Mouse (Mus musculus) midbrain, embryonic 10.5 days (tissue): ENCODE measurements around the gene Igflr1. TPM values are rescaled to one million over a fixed set of nuclear protein-coding genes. Genes with fewer than 3 reads are reported as not detected.

Source experiments
- DNase-seq: peaks from one replicate; pipeline ENCODE4 v3.0.0-alpha.2; 2017; ENCODE audit warnings: low spot score
- H3K27ac ChIP-seq: fragments of 300-500 bp; sonication (generic); replicated peaks from 2 replicates; pipeline ENCODE4 v1.5.1; 2016; ENCODE audit warnings: mild to moderate bottlenecking
- H3K27me3 ChIP-seq: fragments of 300-500 bp; sonication (generic); 2 replicates; pipeline ENCODE4 v1.6.1; 2016; ENCODE audit warnings: low read depth, mild to moderate bottlenecking; ENCODE audit not compliant: poor library complexity, severe bottlenecking
- H3K36me3 ChIP-seq: fragments of 300-500 bp; sonication (generic); 2 replicates; pipeline ENCODE4 v1.6.1; 2016; ENCODE audit warnings: mild to moderate bottlenecking, moderate library complexity
- H3K4me1 ChIP-seq: fragments of 300-500 bp; sonication (generic); 2 replicates; pipeline ENCODE4 v1.6.1; 2016
- H3K4me3 ChIP-seq: fragments of 300-500 bp; sonication (generic); 2 replicates; pipeline ENCODE4 v1.5.1; 2016; ENCODE audit warnings: mild to moderate bottlenecking, moderate library complexity
- H3K9me3 ChIP-seq: fragments of 300-500 bp; sonication (generic); replicated peaks from 2 replicates; pipeline ENCODE4 v1.6.1; 2016; ENCODE audit warnings: mild to moderate bottlenecking
- WGBS: fragments of 180-500 bp; shearing (Covaris S2); methylation state at CpG from one replicate; pipeline ENCODE4 v1.1.7; 2016; 5-methylcytosine and 5-hydroxymethylcytosine counted together
- polyA plus RNA-seq: library from polyadenylated mRNA; unstranded; fragments of >200 nt; fragmentation: Nextera tagmentation; extraction: Ambion mirVana; gene quantifications from 2 replicates; pipeline ENCODE4 v1.2.1, GENCODE M21; 2016

Igflr1 gene
- polyA plus RNA-seq, 1 experiment from 2014 or later: 4.4 TPM

GRCm38 (mm10) chr7:30534633-30535577 lies 30.3 kb upstream of the Igflr1 start, which contains the start of gene Arhgap33:
Gene Arhgap33 (minus strand): TSS chr7:30535060.
- WGBS: under 1% methylated on average over 78 of the region's 84 CpGs
- Histone ChIP-seq H3K27ac (peak within 1 kb of the TSS; percentile 97), H3K36me3 (peaks cover 50% of the 10 kb centered on the region)

GRCm38 (mm10) chr7:30540572-30540971 lies 24.7 kb upstream of the Igflr1 start:
- peaks cover 7% of the 10 kb centered on the region for H3K4me1 ChIP-seq
- 88% methylated on average over 7 of the region's 7 CpGs for WGBS
- H3K36me3 ChIP-seq: peaks cover 57% of the 10 kb centered on the region
- no peak overlapping the region for H3K4me3 ChIP-seq
- no peak for DNase-seq
- H3K9me3 ChIP-seq: no peaks in the 10 kb centered on the region
- H3K27ac ChIP-seq: no peak overlapping the region
- no peaks in the 10 kb centered on the region for H3K27me3 ChIP-seq

More at GRCm38 (mm10) chr7:30534633-30535577, 30.3 kb upstream of the Igflr1 start, which contains the start of gene Arhgap33:
- Histone ChIP-seq H3K9me3 (no peaks in the 10 kb centered on the region), H3K4me3 (peak within 1 kb of the TSS; percentile 67), H3K27me3 (peaks cover 23% of the 10 kb centered on the region), H3K4me1 (peaks cover 39% of the 10 kb centered on the region)
- DNase-seq: peak; percentile 98

GRCm38 (mm10) chr7:30544327-30544726 lies 20.9 kb upstream of the Igflr1 start:
- no peaks in the 10 kb centered on the region for H3K9me3 ChIP-seq
- WGBS: 97% methylated on average over 2 of the region's 2 CpGs
- H3K36me3 ChIP-seq: peaks cover 78% of the 10 kb centered on the region
- no peaks in the 10 kb centered on the region for H3K4me1 ChIP-seq
- no peak for DNase-seq
- H3K27me3 ChIP-seq: no peaks in the 10 kb centered on the region
- no peak overlapping the region for H3K27ac ChIP-seq
- H3K4me3 ChIP-seq: no peak overlapping the region

- no peak overlapping the region for H3K4me3 ChIP-seq
- no peak overlapping the region for H3K27ac ChIP-seq
- H3K27me3 ChIP-seq: 0 out of 2 replicates have a peak, but pooled peaks cover 4% of the 10 kb centered on the region
- H3K36me3 ChIP-seq: peaks cover 49% of the 10 kb centered on the region
- DNase-seq: no peak
- 83% methylated on average over 2 of the region's 2 CpGs for WGBS
- H3K9me3 ChIP-seq: no peaks in the 10 kb centered on the region
- H3K4me1 ChIP-seq: peaks cover 21% of the 10 kb centered on the region
Observed at GRCm38 (mm10) chr7:30549880-30550279, 15.3 kb upstream of the Igflr1 start.

GRCm38 (mm10) chr7:30550603-30551002 lies 14.6 kb upstream of the Igflr1 start:
- Histone ChIP-seq H3K4me1 (peaks cover 21% of the 10 kb centered on the region), H3K9me3 (no peaks in the 10 kb centered on the region), H3K4me3 (0 out of 2 replicates have a peak overlapping the region, but pooled peaks have one; percentile 4), H3K27ac (no peak overlapping the region), H3K27me3 (0 out of 2 replicates have a peak, but pooled peaks cover 4% of the 10 kb centered on the region), H3K36me3 (peaks cover 51% of the 10 kb centered on the region)
- no peak for DNase-seq
- 100% methylated on average over 1 of the region's 1 CpGs for WGBS

- 0 out of 2 replicates have a peak, but pooled peaks cover 4% of the 10 kb centered on the region for H3K27me3 ChIP-seq
- no peak for DNase-seq
- peak overlapping the region; percentile 97 for H3K27ac ChIP-seq
- 3% methylated on average over 10 of the region's 10 CpGs for WGBS
- peak overlapping the region; percentile 76 for H3K4me3 ChIP-seq
- H3K36me3 ChIP-seq: peaks cover 51% of the 10 kb centered on the region
- no peaks in the 10 kb centered on the region for H3K9me3 ChIP-seq
- peaks cover 21% of the 10 kb centered on the region for H3K4me1 ChIP-seq
Observed at GRCm38 (mm10) chr7:30551445-30552101, 13.7 kb upstream of the Igflr1 start.

- peaks cover 24% of the 10 kb centered on the region for H3K4me1 ChIP-seq
- DNase-seq: peak; percentile 95
- H3K36me3 ChIP-seq: peaks cover 55% of the 10 kb centered on the region
- 0 out of 2 replicates have a peak, but pooled peaks cover 4% of the 10 kb centered on the region for H3K27me3 ChIP-seq
- H3K27ac ChIP-seq: peak within 1 kb of the TSS; percentile 97
- H3K4me3 ChIP-seq: peak within 1 kb of the TSS; percentile 76
- H3K9me3 ChIP-seq: no peaks in the 10 kb centered on the region
- 1% methylated on average over 44 of the region's 44 CpGs for WGBS
Observed at GRCm38 (mm10) chr7:30552102-30553020, 12.9 kb upstream of the Igflr1 start, which contains the start of the genes Hspb6 and Proser3. Gene Hspb6 (plus strand): TSS chr7:30552178. Gene Proser3 (minus strand): TSS chr7:30552299.

GRCm38 (mm10) chr7:30553021-30553589 lies 12.1 kb upstream of the Igflr1 start:
- H3K4me3 ChIP-seq: peak overlapping the region; percentile 76
- DNase-seq: no peak
- peaks cover 28% of the 10 kb centered on the region for H3K4me1 ChIP-seq
- H3K27me3 ChIP-seq: 0 out of 2 replicates have a peak, but pooled peaks cover 4% of the 10 kb centered on the region
- peaks cover 56% of the 10 kb centered on the region for H3K36me3 ChIP-seq
- peak overlapping the region; percentile 97 for H3K27ac ChIP-seq
- H3K9me3 ChIP-seq: no peaks in the 10 kb centered on the region
- WGBS: 12% methylated on average over 23 of the region's 23 CpGs

GRCm38 (mm10) chr7:30553810-30554584 lies 11.2 kb upstream of the Igflr1 start:
- H3K4me1 ChIP-seq: peaks cover 37% of the 10 kb centered on the region
- H3K27me3 ChIP-seq: 0 out of 2 replicates have a peak, but pooled peaks cover 4% of the 10 kb centered on the region
- whole genome bisulfite sequencing: 84% methylated on average over 22 of the region's 22 CpGs
- H3K9me3 ChIP-seq: no peaks in the 10 kb centered on the region
- peak overlapping the region; percentile 76 for H3K4me3 ChIP-seq
- no peak for DNase-seq
- H3K27ac ChIP-seq: peak overlapping the region; percentile 97
- H3K36me3 ChIP-seq: peaks cover 47% of the 10 kb centered on the region

- H3K4me3 ChIP-seq: peak overlapping the region; percentile 26; the same call in 1 of the 2 replicates
- no peaks in the 10 kb centered on the region for H3K9me3 ChIP-seq
Observed at GRCm38 (mm10) chr7:30556894-30557536, 8.2 kb upstream of the Igflr1 start.

More at GRCm38 (mm10) chr7:30556894-30557536, 8.2 kb upstream of the Igflr1 start:
- no peak for DNase-seq
- Histone ChIP-seq H3K27me3 (0 out of 2 replicates have a peak, but pooled peaks cover 4% of the 10 kb centered on the region), H3K4me1 (peaks cover 40% of the 10 kb centered on the region), H3K27ac (no peak overlapping the region), H3K36me3 (peaks cover 44% of the 10 kb centered on the region)
- 93% methylated on average over 18 of the region's 18 CpGs for WGBS
